Mouse (Mus musculus) midbrain, embryonic 11.5 days (tissue): ENCODE data around the gene Ankrd9. TPM values are rescaled to one million over a fixed set of nuclear protein-coding genes. Genes with fewer than 3 reads are reported as not detected.

ENCODE experiments used
- ATAC-seq: fragments of 200-750 bp; cut with Nextera tagmentation; 2 replicates; pipeline ENCODE4 v1.8.0; 2017; ENCODE audit warnings: moderate TSS enrichment, moderate library complexity; ENCODE audit not compliant: low FRiP score
- DNase-seq: peaks from one replicate; pipeline ENCODE4 v3.0.0; 2015; ENCODE audit warnings: low spot score; ENCODE audit errors: missing footprints
- H3K27ac ChIP-seq: fragments of 300-500 bp; sonication (generic); 2 replicates; pipeline ENCODE4 v1.5.1; 2014; ENCODE audit warnings: low read depth, low read length
- H3K27me3 ChIP-seq: fragments of 300-500 bp; sonication (generic); 2 replicates; pipeline ENCODE4 v1.6.1; 2014; ENCODE audit warnings: mild to moderate bottlenecking, low read length, moderate library complexity, mixed read lengths; ENCODE audit not compliant: control insufficient read depth, insufficient read depth
- H3K36me3 ChIP-seq: fragments of 300-500 bp; sonication (generic); 2 replicates; pipeline ENCODE4 v1.6.1; 2014; ENCODE audit warnings: mild to moderate bottlenecking, low read length, moderate library complexity, mixed read lengths; ENCODE audit not compliant: control insufficient read depth, insufficient read depth
- H3K4me1 ChIP-seq: fragments of 300-500 bp; sonication (generic); 2 replicates; pipeline ENCODE4 v1.6.1; 2014; ENCODE audit warnings: low read length; ENCODE audit not compliant: control insufficient read depth, insufficient read depth
- H3K4me2 ChIP-seq: fragments of 300-500 bp; sonication (generic); 2 replicates; pipeline ENCODE4 v1.6.1; 2014; ENCODE audit warnings: mild to moderate bottlenecking, moderate library complexity
- H3K4me3 ChIP-seq: fragments of 300-500 bp; sonication (generic); 2 replicates; pipeline ENCODE4 v1.5.1; 2014; ENCODE audit warnings: low read depth, low read length
- H3K9ac ChIP-seq: fragments of 300-500 bp; sonication (generic); 2 replicates; pipeline ENCODE4 v1.6.1; 2014; ENCODE audit warnings: low read length
- H3K9me3 ChIP-seq: fragments of 300-500 bp; sonication (generic); 2 replicates; pipeline ENCODE4 v1.6.1; 2016; ENCODE audit warnings: low read length; ENCODE audit not compliant: control insufficient read depth
- WGBS: fragments of 180-500 bp; shearing (Covaris S2); extraction: QIAGEN DNeasy Blood & Tissue Kit; methylation state at CpG from one replicate; pipeline ENCODE4 v1.1.7; 2014; 5-methylcytosine and 5-hydroxymethylcytosine counted together
- polyA plus RNA-seq: library from polyadenylated mRNA; unstranded; fragments of >200 nt; fragmentation: Nextera tagmentation; extraction: Ambion mirVana; gene quantifications from 2 replicates; pipeline ENCODE4 v1.2.1, GENCODE M21; 2014

The Ankrd9 gene
- polyA plus RNA-seq, 1 experiment from 2014 or later, result 11.8 TPM

- ATAC-seq (no peak), DNase-seq (peak; percentile 66)
- WGBS, result 91% methylated on average over 6 of the region's 6 CpGs
- no peaks in the 10 kb centered on the region for H3K27me3 ChIP-seq
- peaks cover 7% of the 10 kb centered on the region for H3K4me1 ChIP-seq
- no peaks in the 10 kb centered on the region for H3K9me3 ChIP-seq
- no peak overlapping the region for H3K4me2 ChIP-seq
- no peak overlapping the region for H3K9ac ChIP-seq
- no peak overlapping the region for H3K4me3 ChIP-seq
- no peak overlapping the region for H3K27ac ChIP-seq
- H3K36me3 ChIP-seq, result peaks cover 7% of the 10 kb centered on the region
These were observed 4.1 kb downstream of the Ankrd9 start for GRCm38 (mm10) chr12:110974726-110975125.

- peaks cover 7% of the 10 kb centered on the region for H3K36me3 ChIP-seq
- no peak for ATAC-seq
- peaks cover 7% of the 10 kb centered on the region for H3K4me1 ChIP-seq
- H3K27ac ChIP-seq, result no peak overlapping the region
- H3K4me3 ChIP-seq, result no peak overlapping the region
- no peak for DNase-seq
- no peaks in the 10 kb centered on the region for H3K27me3 ChIP-seq
- no peak overlapping the region for H3K9ac ChIP-seq
- H3K4me2 ChIP-seq, result no peak overlapping the region
- H3K9me3 ChIP-seq, result no peaks in the 10 kb centered on the region
- WGBS, result 90% methylated on average over 7 of the region's 7 CpGs
These were observed 4.5 kb downstream of the Ankrd9 start for GRCm38 (mm10) chr12:110974295-110974694.

- no peaks in the 10 kb centered on the region for H3K27me3 ChIP-seq
- no peak overlapping the region for H3K4me3 ChIP-seq
- DNase-seq (peak; percentile 64), ATAC-seq (no peak)
- WGBS, result 95% methylated on average over 4 of the region's 4 CpGs
- peaks cover 7% of the 10 kb centered on the region for H3K4me1 ChIP-seq
- H3K9ac ChIP-seq, result no peak overlapping the region
- peaks cover 7% of the 10 kb centered on the region for H3K36me3 ChIP-seq
- H3K4me2 ChIP-seq, result no peak overlapping the region
- no peaks in the 10 kb centered on the region for H3K9me3 ChIP-seq
- H3K27ac ChIP-seq, result no peak overlapping the region
These were observed 5.0 kb downstream of the Ankrd9 start for GRCm38 (mm10) chr12:110973829-110974228.

- 95% methylated on average over 5 of the region's 5 CpGs for WGBS
- Histone ChIP-seq H3K27me3 (no peaks in the 10 kb centered on the region), H3K4me2 (no peak overlapping the region), H3K9ac (no peak overlapping the region), H3K4me1 (no peaks in the 10 kb centered on the region), H3K9me3 (no peaks in the 10 kb centered on the region), H3K27ac (no peak overlapping the region), H3K4me3 (no peak overlapping the region), H3K36me3 (peaks cover 8% of the 10 kb centered on the region)
- no peak for ATAC-seq
- DNase-seq, result peak; percentile 35
These were observed 6.9 kb downstream of the Ankrd9 start for GRCm38 (mm10) chr12:110971972-110972371.

- Histone ChIP-seq H3K4me2 (no peak overlapping the region), H3K27me3 (no peaks in the 10 kb centered on the region), H3K4me1 (no peaks in the 10 kb centered on the region), H3K36me3 (peaks cover 4% of the 10 kb centered on the region; the same call in 1 of the 2 replicates), H3K9me3 (no peaks in the 10 kb centered on the region), H3K4me3 (no peak overlapping the region), H3K27ac (no peak overlapping the region), H3K9ac (no peak overlapping the region)
- 95% methylated on average over 5 of the region's 5 CpGs for WGBS
- DNase-seq (no peak), ATAC-seq (no peak)
These were observed 8.4 kb downstream of the Ankrd9 start for GRCm38 (mm10) chr12:110970408-110970807.

GRCm38 (mm10) chr12:110967146-110967545 lies 11.7 kb downstream of the Ankrd9 start:
- ATAC-seq (no peak), DNase-seq (no peak)
- Histone ChIP-seq H3K4me2 (no peak overlapping the region), H3K36me3 (0 out of 2 replicates have a peak, but pooled peaks cover 4% of the 10 kb centered on the region), H3K27me3 (no peaks in the 10 kb centered on the region), H3K27ac (no peak overlapping the region), H3K9me3 (no peaks in the 10 kb centered on the region), H3K9ac (no peak overlapping the region), H3K4me3 (no peak overlapping the region), H3K4me1 (no peaks in the 10 kb centered on the region)
- WGBS, result 92% methylated on average over 2 of the region's 2 CpGs

- no peak overlapping the region for H3K9ac ChIP-seq
- 0 out of 2 replicates have a peak, but pooled peaks cover 4% of the 10 kb centered on the region for H3K36me3 ChIP-seq
- ATAC-seq (no peak), DNase-seq (no peak)
- H3K27me3 ChIP-seq, result no peaks in the 10 kb centered on the region
- no peak overlapping the region for H3K4me3 ChIP-seq
- WGBS, result 78% methylated on average over 4 of the region's 4 CpGs
- no peaks in the 10 kb centered on the region for H3K9me3 ChIP-seq
- H3K4me1 ChIP-seq, result no peaks in the 10 kb centered on the region
- no peak overlapping the region for H3K27ac ChIP-seq
- no peak overlapping the region for H3K4me2 ChIP-seq
These were observed 12.8 kb downstream of the Ankrd9 start for GRCm38 (mm10) chr12:110966079-110966478.

- Histone ChIP-seq H3K27me3 (no peaks in the 10 kb centered on the region), H3K4me2 (no peak overlapping the region), H3K4me3 (no peak overlapping the region), H3K36me3 (0 out of 2 replicates have a peak, but pooled peaks cover 4% of the 10 kb centered on the region), H3K9ac (no peak overlapping the region), H3K27ac (no peak overlapping the region), H3K4me1 (no peaks in the 10 kb centered on the region), H3K9me3 (no peaks in the 10 kb centered on the region)
- DNase-seq (no peak), ATAC-seq (no peak)
- WGBS, result 82% methylated on average over 3 of the region's 3 CpGs
These were observed 13.3 kb downstream of the Ankrd9 start for GRCm38 (mm10) chr12:110965500-110965899.

- Histone ChIP-seq H3K27ac (no peak overlapping the region), H3K4me3 (no peak overlapping the region), H3K4me1 (no peaks in the 10 kb centered on the region), H3K27me3 (no peaks in the 10 kb centered on the region), H3K9ac (no peak overlapping the region), H3K4me2 (no peak overlapping the region), H3K9me3 (no peaks in the 10 kb centered on the region), H3K36me3 (no peaks in the 10 kb centered on the region)
- DNase-seq (no peak), ATAC-seq (no peak)
- 87% methylated on average over 2 of the region's 2 CpGs for WGBS
These were observed 16.9 kb downstream of the Ankrd9 start for GRCm38 (mm10) chr12:110961973-110962372.
